Mouse (Mus musculus): ENCODE measurements around the gene Cldn6. TPM values are rescaled to one million over a fixed set of nuclear protein-coding genes. Genes with fewer than 3 reads are reported as not detected.

Gene Cldn6
- polyA plus RNA-seq (2014; fragmentation: Nextera tagmentation; extraction: Ambion mirVana): 12.8 and 18.1 TPM in 2 replicates

DNA sequence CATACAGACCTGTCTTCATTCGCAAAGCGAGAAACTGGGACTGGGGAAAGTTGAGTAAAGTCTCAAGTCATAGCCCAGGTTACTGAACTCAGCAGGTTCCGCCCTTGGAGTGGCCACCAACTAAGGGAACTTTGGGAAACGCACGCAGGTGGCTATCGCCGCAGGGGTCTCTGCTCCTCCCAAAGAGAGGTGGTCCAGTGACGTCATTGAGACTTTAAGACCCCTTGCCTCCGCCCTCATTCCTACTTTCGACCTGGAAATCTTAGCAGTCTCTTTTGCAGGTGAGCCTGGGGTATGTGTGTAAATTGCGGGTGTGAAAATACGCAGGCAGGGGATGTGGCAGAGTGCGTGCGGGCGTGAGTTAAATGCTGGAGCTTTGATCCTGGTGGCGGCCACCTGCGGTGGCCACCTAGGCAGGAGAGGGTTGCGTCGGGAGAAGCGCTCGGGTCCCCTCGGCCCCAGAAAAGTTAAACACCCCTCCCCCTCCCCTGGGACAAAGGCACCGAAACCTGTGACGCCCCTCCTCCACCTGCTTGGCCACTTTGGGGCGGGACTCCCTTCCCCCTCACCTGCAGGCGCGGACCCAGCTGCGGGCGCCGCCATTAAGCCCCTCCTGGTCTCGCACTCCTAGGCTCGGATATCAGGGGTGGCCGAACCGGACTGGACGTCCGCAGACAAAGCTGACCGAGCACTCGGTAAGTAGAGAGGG, at the start of gene Cldn6:
Cldn6 (plus strand) TSS at position 123 of the 709 bp plus-strand sequence.
- Histone ChIP-seq H3K4me1 (replicated peaks; ENCODE audit: control insufficient read depth, insufficient read depth, low read length) (peaks cover 10% of the 10 kb centered on the region), H3K4me2 (replicated peaks; ENCODE audit: low read depth, low read length) (no peak within 1 kb of the TSS), H3K4me3 (ENCODE audit: low read depth, low read length) (no peak within 1 kb of the TSS), H3K27ac (ENCODE audit: low read depth, low read length) (no peak within 1 kb of the TSS), H3K36me3 (ENCODE audit: control insufficient read depth, insufficient read depth, low read length) (no peaks in the 10 kb centered on the region), H3K9ac (ENCODE audit: low read depth, low read length) (no peak within 1 kb of the TSS), H3K9me3 (ENCODE audit: control insufficient read depth, low read length) (no peaks in the 10 kb centered on the region), H3K27me3 (ENCODE audit: control insufficient read depth, insufficient read depth, low read length) (peaks cover 79% of the 10 kb centered on the region)
- 3% methylated on average over 38 of the region's 38 CpGs for WGBS
- ATAC-seq (ENCODE audit: low FRiP score) (no peak), DNase-seq (ENCODE audit: low spot score) (no peak)

DNA sequence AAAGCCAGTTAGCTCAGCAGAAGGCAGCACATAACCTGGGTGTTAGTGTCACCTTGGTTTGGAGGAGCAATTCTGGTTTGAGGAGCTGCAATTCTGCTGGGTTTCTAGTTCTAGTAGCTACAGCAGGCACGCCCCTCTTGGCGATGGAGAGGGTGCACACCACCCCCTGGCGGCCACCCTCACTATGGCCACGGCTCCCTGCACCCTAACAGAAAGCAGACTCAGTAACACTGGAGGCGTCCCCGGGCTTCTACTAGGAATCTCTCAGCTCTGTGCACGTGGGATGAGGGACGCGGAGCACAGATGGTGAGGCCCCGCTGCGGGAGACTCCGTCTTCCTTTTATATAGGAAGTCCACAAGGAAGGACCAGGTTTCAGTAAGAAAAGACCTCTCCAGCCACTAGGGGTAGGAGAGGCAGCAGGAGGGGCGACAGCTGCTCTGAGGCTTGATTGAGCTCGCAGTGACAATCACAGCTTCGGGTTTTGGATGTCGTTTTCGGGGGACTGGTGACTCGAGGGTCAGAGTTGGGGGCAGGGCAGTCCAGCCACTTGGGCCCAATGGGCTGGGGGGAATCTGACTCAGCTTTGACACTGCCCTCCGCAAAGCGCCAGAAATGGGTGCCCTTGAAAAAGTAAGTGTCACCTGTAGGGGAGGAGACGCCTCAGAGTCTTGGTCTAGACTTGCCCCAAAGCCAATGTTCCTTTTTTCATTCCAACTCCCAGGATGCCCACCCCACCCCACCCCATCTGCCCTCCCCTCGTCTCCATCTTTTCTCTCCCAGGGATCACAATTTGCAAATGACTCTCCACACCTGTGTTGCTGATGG, 48.6 kb upstream of the Cldn6 start:
- DNase-seq (ENCODE audit: low spot score): peak; percentile 81
- H3K27ac ChIP-seq (ENCODE audit: low read depth, low read length): no peak overlapping the region
- H3K4me2 ChIP-seq (replicated peaks; ENCODE audit: low read depth, low read length): peak overlapping the region; percentile 29
- H3K9ac ChIP-seq (ENCODE audit: low read depth, low read length): no peak overlapping the region
- WGBS: 16% methylated on average over 22 of the region's 22 CpGs
- H3K27me3 ChIP-seq (ENCODE audit: control insufficient read depth, insufficient read depth, low read length): no peaks in the 10 kb centered on the region
- no peaks in the 10 kb centered on the region for H3K9me3 ChIP-seq (ENCODE audit: control insufficient read depth, low read length)
- no peak overlapping the region for H3K4me3 ChIP-seq (ENCODE audit: low read depth, low read length)
- no peaks in the 10 kb centered on the region for H3K36me3 ChIP-seq (ENCODE audit: control insufficient read depth, insufficient read depth, low read length)
- no peaks in the 10 kb centered on the region; the same call in 1 of the 2 replicates for H3K4me1 ChIP-seq (replicated peaks; ENCODE audit: control insufficient read depth, insufficient read depth, low read length)
- ATAC-seq (ENCODE audit: low FRiP score): peak; percentile 87

- Histone ChIP-seq H3K27me3 (ENCODE audit: control insufficient read depth, insufficient read depth, low read length) (no peaks in the 10 kb centered on the region), H3K27ac (ENCODE audit: low read depth, low read length) (no peak overlapping the region), H3K4me1 (replicated peaks; ENCODE audit: control insufficient read depth, insufficient read depth, low read length) (no peaks in the 10 kb centered on the region; the same call in 1 of the 2 replicates), H3K36me3 (ENCODE audit: control insufficient read depth, insufficient read depth, low read length) (no peaks in the 10 kb centered on the region), H3K4me3 (ENCODE audit: low read depth, low read length) (no peak overlapping the region), H3K4me2 (replicated peaks; ENCODE audit: low read depth, low read length) (no peak overlapping the region), H3K9ac (ENCODE audit: low read depth, low read length) (no peak overlapping the region), H3K9me3 (ENCODE audit: control insufficient read depth, low read length) (no peaks in the 10 kb centered on the region)
- WGBS: 80% methylated on average over 8 of the region's 8 CpGs
- no peak for ATAC-seq (ENCODE audit: low FRiP score)
- DNase-seq (ENCODE audit: low spot score): no peak
Observed at GRCm38 (mm10) chr17:23631241-23631640, 47.8 kb upstream of the Cldn6 start.

GRCm38 (mm10) chr17:23644613-23645495, 34.2 kb upstream of the Cldn6 start, which contains the start of gene Mmp25:
Mmp25 (minus strand) TSS chr17:23645277.
- ATAC-seq (ENCODE audit: low FRiP score) (peak; percentile 66), DNase-seq (ENCODE audit: low spot score) (peak; percentile 55)
- Histone ChIP-seq H3K4me3 (ENCODE audit: low read depth, low read length) (peak within 1 kb of the TSS; percentile 38), H3K36me3 (ENCODE audit: control insufficient read depth, insufficient read depth, low read length) (no peaks in the 10 kb centered on the region), H3K27ac (ENCODE audit: low read depth, low read length) (no peak within 1 kb of the TSS), H3K9me3 (ENCODE audit: control insufficient read depth, low read length) (no peaks in the 10 kb centered on the region), H3K4me2 (replicated peaks; ENCODE audit: low read depth, low read length) (peak within 1 kb of the TSS; percentile 78), H3K27me3 (ENCODE audit: control insufficient read depth, insufficient read depth, low read length) (peaks cover 15% of the 10 kb centered on the region), H3K9ac (ENCODE audit: low read depth, low read length) (peak within 1 kb of the TSS; percentile 39; the same call in 1 of the 2 replicates), H3K4me1 (replicated peaks; ENCODE audit: control insufficient read depth, insufficient read depth, low read length) (peaks cover 5% of the 10 kb centered on the region)
- under 1% methylated on average over 58 of the region's 58 CpGs for WGBS

GRCm38 (mm10) chr17:23645894-23646293, 33.2 kb upstream of the Cldn6 start:
- ATAC-seq (ENCODE audit: low FRiP score) (no peak), DNase-seq (ENCODE audit: low spot score) (peak; percentile 17)
- no peaks in the 10 kb centered on the region for H3K36me3 ChIP-seq (ENCODE audit: control insufficient read depth, insufficient read depth, low read length)
- H3K9ac ChIP-seq (ENCODE audit: low read depth, low read length): no peak overlapping the region
- no peaks in the 10 kb centered on the region for H3K9me3 ChIP-seq (ENCODE audit: control insufficient read depth, low read length)
- H3K27ac ChIP-seq (ENCODE audit: low read depth, low read length): no peak overlapping the region
- peaks cover 5% of the 10 kb centered on the region for H3K4me1 ChIP-seq (replicated peaks; ENCODE audit: control insufficient read depth, insufficient read depth, low read length)
- H3K4me3 ChIP-seq (ENCODE audit: low read depth, low read length): no peak overlapping the region
- 30% methylated on average over 10 of the region's 10 CpGs for WGBS
- no peak overlapping the region for H3K4me2 ChIP-seq (replicated peaks; ENCODE audit: low read depth, low read length)
- H3K27me3 ChIP-seq (ENCODE audit: control insufficient read depth, insufficient read depth, low read length): peaks cover 15% of the 10 kb centered on the region

GRCm38 (mm10) chr17:23651363-23651762, 27.7 kb upstream of the Cldn6 start:
- ATAC-seq (ENCODE audit: low FRiP score): no peak
- Histone ChIP-seq H3K27me3 (ENCODE audit: control insufficient read depth, insufficient read depth, low read length) (no peaks in the 10 kb centered on the region), H3K36me3 (ENCODE audit: control insufficient read depth, insufficient read depth, low read length) (no peaks in the 10 kb centered on the region), H3K27ac (ENCODE audit: low read depth, low read length) (no peak overlapping the region), H3K9me3 (ENCODE audit: control insufficient read depth, low read length) (no peaks in the 10 kb centered on the region), H3K4me1 (replicated peaks; ENCODE audit: control insufficient read depth, insufficient read depth, low read length) (no peaks in the 10 kb centered on the region), H3K4me2 (replicated peaks; ENCODE audit: low read depth, low read length) (no peak overlapping the region), H3K9ac (ENCODE audit: low read depth, low read length) (no peak overlapping the region), H3K4me3 (ENCODE audit: low read depth, low read length) (no peak overlapping the region)
- WGBS: 85% methylated on average over 6 of the region's 6 CpGs
- no peak for DNase-seq (ENCODE audit: low spot score)

DNA sequence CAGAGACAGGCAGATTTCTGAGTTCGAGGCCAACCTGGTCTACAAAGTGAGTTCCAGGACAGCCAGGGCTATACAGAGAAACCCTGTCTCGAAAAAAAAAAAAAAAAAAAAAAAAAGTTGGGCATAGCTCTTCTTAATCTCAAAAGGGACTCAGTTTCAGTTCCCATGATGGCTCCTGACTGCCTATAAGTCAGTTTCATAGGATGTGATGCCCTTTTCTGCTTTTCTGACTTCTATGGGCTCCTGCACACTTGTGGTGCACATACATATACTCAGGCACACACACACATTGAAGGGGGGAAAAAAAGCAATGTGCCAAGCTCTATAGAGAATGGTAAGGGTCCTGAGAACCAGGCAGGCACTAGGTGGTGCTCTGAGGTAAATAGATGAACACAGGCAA, 25.7 kb upstream of the Cldn6 start:
- Histone ChIP-seq H3K27me3 (ENCODE audit: control insufficient read depth, insufficient read depth, low read length) (no peaks in the 10 kb centered on the region), H3K9ac (ENCODE audit: low read depth, low read length) (no peak overlapping the region), H3K36me3 (ENCODE audit: control insufficient read depth, insufficient read depth, low read length) (no peaks in the 10 kb centered on the region), H3K4me2 (replicated peaks; ENCODE audit: low read depth, low read length) (no peak overlapping the region), H3K27ac (ENCODE audit: low read depth, low read length) (no peak overlapping the region), H3K9me3 (ENCODE audit: control insufficient read depth, low read length) (no peaks in the 10 kb centered on the region), H3K4me3 (ENCODE audit: low read depth, low read length) (no peak overlapping the region), H3K4me1 (replicated peaks; ENCODE audit: control insufficient read depth, insufficient read depth, low read length) (no peaks in the 10 kb centered on the region)
- ATAC-seq (ENCODE audit: low FRiP score) (no peak), DNase-seq (ENCODE audit: low spot score) (no peak)
- 100% methylated on average over 1 of the region's 2 CpGs for WGBS

GRCm38 (mm10) chr17:23654001-23654400, 25.0 kb upstream of the Cldn6 start:
- Histone ChIP-seq H3K27me3 (ENCODE audit: control insufficient read depth, insufficient read depth, low read length) (no peaks in the 10 kb centered on the region), H3K9me3 (ENCODE audit: control insufficient read depth, low read length) (no peaks in the 10 kb centered on the region), H3K4me1 (replicated peaks; ENCODE audit: control insufficient read depth, insufficient read depth, low read length) (no peaks in the 10 kb centered on the region), H3K4me2 (replicated peaks; ENCODE audit: low read depth, low read length) (no peak overlapping the region), H3K27ac (ENCODE audit: low read depth, low read length) (no peak overlapping the region), H3K36me3 (ENCODE audit: control insufficient read depth, insufficient read depth, low read length) (no peaks in the 10 kb centered on the region), H3K9ac (ENCODE audit: low read depth, low read length) (no peak overlapping the region), H3K4me3 (ENCODE audit: low read depth, low read length) (no peak overlapping the region)
- WGBS: 60% methylated on average over 6 of the region's 6 CpGs
- no peak for DNase-seq (ENCODE audit: low spot score)
- ATAC-seq (ENCODE audit: low FRiP score): no peak
